Mouse (Mus musculus) heart, embryonic 13.5 days (tissue): Measurements from ENCODE around the gene Htr1f. TPM values are rescaled to one million over a fixed set of nuclear protein-coding genes. Genes with fewer than 3 reads are reported as not detected.

Source experiments
- microRNA-seq: library from miRNA; unstranded; fragments of <30 nt; microRNA quantifications from one replicate; pipeline ENCODE4, GENCODE M21; 2016
- polyA plus RNA-seq: library from polyadenylated mRNA; unstranded; fragments of >200 nt; fragmentation: Nextera tagmentation; extraction: Ambion mirVana; gene quantifications from 2 replicates; pipeline ENCODE4 v1.2.1, GENCODE M21; 2015

The Htr1f gene
- polyA plus RNA-seq, 1 experiment from 2014 or later = 0.05 TPM

Small RNA genes within 50 kb of the gene (microRNA-seq; reads per million reads assigned to microRNA genes)
- gene Gm23374 = not detected
